In the genomic region with DNA sequence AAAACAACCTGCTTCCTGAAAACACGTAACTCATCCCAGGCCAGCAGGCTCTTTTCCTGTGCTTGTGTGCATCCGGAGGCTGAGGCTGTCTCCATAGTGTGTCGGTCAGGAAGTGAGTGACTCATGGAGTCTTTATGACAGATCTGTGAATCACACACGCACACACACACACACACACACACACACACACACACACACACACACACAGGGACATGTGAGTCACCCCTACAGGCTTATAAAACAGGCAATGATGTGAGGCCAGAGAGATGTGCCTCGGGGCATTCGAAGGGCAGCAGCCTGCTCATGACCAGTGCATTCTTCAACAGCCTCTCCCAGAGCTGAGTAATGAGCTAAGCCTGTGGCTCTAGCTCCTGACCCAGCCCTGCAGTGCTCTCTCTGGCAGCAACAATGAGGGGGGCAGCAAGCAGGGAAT, we compare ENCODE assay signal across 8 mouse cellular contexts.
DNase-seq lines count a peak whose midpoint lies in the region; ATAC-seq and TF ChIP-seq lines count a peak whose summit lies in the region.

No protein-coding gene starts in this region.

- H3K4me1 ChIP-seq in heart, embryonic 16.5 days (ENCODE audit: control insufficient read depth, insufficient read depth, low read length), result peaks cover 5% of the 10 kb centered on the region; the same call in 1 of the 2 replicates
- peaks cover 14% of the 10 kb centered on the region for H3K4me1 ChIP-seq in limb, embryonic 10.5 days
- H3K4me1 ChIP-seq in stomach, embryonic 16.5 days (ENCODE audit: control insufficient read depth, insufficient read depth, low read length), result no peaks in the 10 kb centered on the region

- no peak overlapping the region for H3K4me3 ChIP-seq in gastrocnemius, adult 2 months
- no peak overlapping the region for H3K4me3 ChIP-seq in heart, embryonic 16.5 days (ENCODE audit: low read length)
- no peak overlapping the region for H3K4me3 ChIP-seq in limb, embryonic 10.5 days
- H3K4me3 ChIP-seq in stomach, embryonic 16.5 days (replicated peaks; ENCODE audit: low read length), result no peak overlapping the region

- no peak for TF ChIP-seq CTCF in gastrocnemius, adult 2 months (IDR thresholded peaks at IDR 0.05)

- no peak overlapping the region for H3K4me2 ChIP-seq in heart, embryonic 16.5 days (ENCODE audit: low read depth, low read length)
- H3K4me2 ChIP-seq in stomach, embryonic 16.5 days (ENCODE audit: low read depth, low read length), result no peak overlapping the region

- H3K27ac ChIP-seq in gastrocnemius, adult 2 months, result peak overlapping the region; percentile 63
- H3K27ac ChIP-seq in heart, embryonic 16.5 days (ENCODE audit: low read length), result peak overlapping the region; percentile 62
- H3K27ac ChIP-seq in limb, embryonic 10.5 days, result peak overlapping the region; percentile 27; the same call in 1 of the 2 replicates
- H3K27ac ChIP-seq in stomach, embryonic 16.5 days (ENCODE audit: low read length), result no peak overlapping the region

- DNase-seq in gastrocnemius, adult 2 months, result no peak
- no peak for DNase-seq in gastrocnemius, postnatal 36 days
- peak; percentile 67 for DNase-seq in adrenal gland, postnatal 25 days
- DNase-seq in limb, embryonic 10.5 days (ENCODE audit: low spot score), result no peak
- no peak for DNase-seq in spleen, postnatal 4 days (ENCODE audit: low spot score in 2 of 2)
- DNase-seq in T-cell, adult 2 months (ENCODE audit: low spot score), result no peak

- no peaks in the 10 kb centered on the region for H3K27me3 ChIP-seq in heart, embryonic 16.5 days (ENCODE audit: control insufficient read depth, insufficient read depth, low read length)
- H3K27me3 ChIP-seq in limb, embryonic 10.5 days (ENCODE audit: low read depth, poor library complexity, severe bottlenecking), result no peaks in the 10 kb centered on the region
- H3K27me3 ChIP-seq in stomach, embryonic 16.5 days (ENCODE audit: control insufficient read depth, insufficient read depth, low read length), result no peaks in the 10 kb centered on the region

- H3K9ac ChIP-seq in heart, embryonic 16.5 days (ENCODE audit: low read length), result no peak overlapping the region
- H3K9ac ChIP-seq in stomach, embryonic 16.5 days (ENCODE audit: low read length), result no peak overlapping the region

- peak; percentile 85 for ATAC-seq in heart, embryonic 16.5 days (replicated peaks; ENCODE audit: extremely low read depth, insufficient read depth, low FRiP score)
- ATAC-seq in stomach, embryonic 16.5 days (ENCODE audit: insufficient read depth, low FRiP score), result peak; percentile 73

- peaks cover 4% of the 10 kb centered on the region; the same call in 1 of the 2 replicates for H3K9me3 ChIP-seq in heart, embryonic 16.5 days (replicated peaks; ENCODE audit: control insufficient read depth, low read length)
- no peaks in the 10 kb centered on the region for H3K9me3 ChIP-seq in limb, embryonic 10.5 days (replicated peaks)
- no peaks in the 10 kb centered on the region for H3K9me3 ChIP-seq in stomach, embryonic 16.5 days (replicated peaks; ENCODE audit: control insufficient read depth, low read length)

- WGBS in heart, embryonic 16.5 days, result 30% methylated on average over 6 of the region's 6 CpGs
- 63% methylated on average over 6 of the region's 6 CpGs for WGBS in limb, embryonic 10.5 days
- 37% methylated on average over 6 of the region's 6 CpGs for WGBS in stomach, embryonic 16.5 days

- intact Hi-C loops in gastrocnemius, adult 2 months (cut with DNase I), result no loop called here
- intact Hi-C loops in gastrocnemius, postnatal 36 days (cut with DNase I), result no loop called here

- no peaks in the 10 kb centered on the region for H3K36me3 ChIP-seq in heart, embryonic 16.5 days (ENCODE audit: control insufficient read depth, insufficient read depth)
- H3K36me3 ChIP-seq in limb, embryonic 10.5 days, result no peaks in the 10 kb centered on the region
- H3K36me3 ChIP-seq in stomach, embryonic 16.5 days (ENCODE audit: control insufficient read depth, insufficient read depth, low read length), result no peaks in the 10 kb centered on the region
